Mouse (Mus musculus): Measurements from ENCODE around the gene Thbs4. TPM values are rescaled to one million over a fixed set of nuclear protein-coding genes. Genes with fewer than 3 reads are reported as not detected.

Gene Thbs4
- polyA plus RNA-seq, 1 experiment from 2014 or later = 28.6 TPM

Other genes with a start within 250 kb of the Thbs4 start
- not detected in 2 replicates for gene Spz1, start 218.6 kb downstream of the Thbs4 start, polyA plus RNA-seq (2015; fragmentation: Nextera tagmentation; extraction: Ambion mirVana)
- gene Serinc5, start 183.7 kb downstream of the Thbs4 start, polyA plus RNA-seq (2015; fragmentation: Nextera tagmentation; extraction: Ambion mirVana) = 9.6 and 11.3 TPM in 2 replicates
- 2.3 and 2.9 TPM in 2 replicates for gene Mtx3, start 49.9 kb upstream of the Thbs4 start, polyA plus RNA-seq (2015; fragmentation: Nextera tagmentation; extraction: Ambion mirVana)